Mouse (Mus musculus) liver, embryonic 14.5 days (tissue): ENCODE results near the gene Arl15.
A peak's percentile ranks its signal among the peaks of the same experiment; 100 is the strongest.

Experiments
- CTCF ChIP-seq: IDR thresholded peaks from 2 replicates; pipeline ENCODE4 v1.5.1; 2016; ENCODE audit warnings: antibody characterized with exemption, low read depth, control low read depth
- EP300 ChIP-seq: IDR thresholded peaks from 2 replicates; pipeline ENCODE4 v1.6.1; 2016; ENCODE audit warnings: antibody characterized with exemption, low read depth

DNA sequence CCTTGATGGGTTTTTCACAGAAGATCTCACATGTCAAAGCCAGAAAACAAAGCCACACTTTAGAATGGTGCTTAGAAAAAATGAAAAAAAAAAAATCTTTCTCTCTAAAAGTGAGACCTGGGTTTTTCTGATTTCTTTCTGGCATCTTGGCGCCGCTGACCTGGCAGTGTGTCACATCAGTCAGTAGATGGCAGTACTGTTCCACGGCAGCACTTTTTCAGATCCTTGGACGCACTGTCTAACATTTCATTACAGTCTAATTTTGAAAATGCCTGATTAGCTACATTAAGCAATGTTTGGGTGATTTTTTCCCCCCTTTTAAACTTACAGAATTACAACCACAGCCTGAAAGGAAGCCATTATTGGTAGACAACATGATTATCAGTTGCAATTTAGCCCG is 83.1 kb downstream of the Arl15 start:
- TF ChIP-seq CTCF = peak; percentile 87
- TF ChIP-seq EP300 = no peak
